Mouse (Mus musculus) erythroblast, embryonic 14.5 days (primary cell): ENCODE measurements around the gene Klf15. TPM values are rescaled to one million over a fixed set of nuclear protein-coding genes. Genes with fewer than 3 reads are reported as not detected.

Experiments
- H3K27me3 ChIP-seq: 2 replicates; pipeline ENCODE4 v1.6.1; 2012; ENCODE audit warnings: inconsistent platforms; ENCODE audit not compliant: control insufficient read depth
- H3K36me3 ChIP-seq: 2 replicates; pipeline ENCODE4 v1.6.1; 2012; ENCODE audit warnings: mild to moderate bottlenecking, inconsistent platforms; ENCODE audit not compliant: control insufficient read depth
- H3K4me1 ChIP-seq: 2 replicates; pipeline ENCODE4 v1.6.1; 2012; ENCODE audit warnings: inconsistent platforms; ENCODE audit not compliant: control insufficient read depth
- H3K4me3 ChIP-seq: replicated peaks from 2 replicates; pipeline ENCODE3; 2012; ENCODE audit warnings: moderate library complexity, mild to moderate bottlenecking, inconsistent platforms
- H3K9me3 ChIP-seq: 2 replicates; pipeline ENCODE4 v1.6.1; 2012; ENCODE audit warnings: low read length, inconsistent platforms, mixed read lengths; ENCODE audit not compliant: control insufficient read depth
- GATA1 ChIP-seq: IDR thresholded peaks from 2 replicates; pipeline ENCODE4 v1.6.1; 2012; ENCODE audit warnings: low read length, inconsistent platforms, mixed read lengths
- TAL1 ChIP-seq: IDR thresholded peaks from 3 replicates; pipeline ENCODE4 v1.6.1; 2012; ENCODE audit warnings: low read length, inconsistent platforms, mixed read lengths
- polyA plus RNA-seq: library from polyadenylated mRNA; stranded (reverse); fragments of >175 nt; gene quantifications from 2 replicates; pipeline ENCODE4 v1.2.3, GENCODE M21; 2012

The Klf15 gene
- polyA plus RNA-seq, 1 experiment: not detected

DNA sequence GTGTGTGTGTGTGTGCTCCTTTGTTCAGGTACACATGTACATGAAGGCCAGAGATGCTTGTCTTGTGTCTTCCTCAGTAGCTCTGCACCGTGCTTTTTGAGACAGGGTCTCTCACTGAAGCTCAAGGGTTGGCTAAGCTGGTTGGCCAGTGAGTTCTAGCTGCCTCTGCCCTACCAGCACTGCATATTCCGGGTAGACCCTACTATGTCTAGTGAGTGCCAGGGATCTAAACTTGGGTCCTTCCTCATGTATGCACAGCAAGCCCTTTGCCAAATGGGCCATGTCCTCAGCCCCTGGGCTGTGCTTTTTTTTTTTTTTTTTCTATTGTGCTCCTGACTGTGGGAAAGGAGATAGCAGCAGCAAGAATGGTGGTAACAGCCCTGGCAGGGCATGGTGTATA lies 7.9 kb downstream of the Klf15 start:
- TF ChIP-seq TAL1 (no peak), GATA1 (no peak)
- no peaks in the 10 kb centered on the region for H3K27me3 ChIP-seq

GRCm38 (mm10) chr6:90470947-90471541 lies 8.7 kb downstream of the Klf15 start:
- TF ChIP-seq TAL1: no peak
- no peak for TF ChIP-seq GATA1
- Histone ChIP-seq H3K9me3 (no peaks in the 10 kb centered on the region), H3K4me1 (no peaks in the 10 kb centered on the region), H3K4me3 (no peak overlapping the region), H3K27me3 (no peaks in the 10 kb centered on the region), H3K36me3 (peaks cover 16% of the 10 kb centered on the region; the same call in 1 of the 2 replicates)

More for the DNA sequence above, 7.9 kb downstream of the Klf15 start:
- H3K9me3 ChIP-seq: no peaks in the 10 kb centered on the region
- H3K36me3 ChIP-seq: peaks cover 16% of the 10 kb centered on the region; the same call in 1 of the 2 replicates
- no peaks in the 10 kb centered on the region for H3K4me1 ChIP-seq
- H3K4me3 ChIP-seq: no peak overlapping the region

DNA sequence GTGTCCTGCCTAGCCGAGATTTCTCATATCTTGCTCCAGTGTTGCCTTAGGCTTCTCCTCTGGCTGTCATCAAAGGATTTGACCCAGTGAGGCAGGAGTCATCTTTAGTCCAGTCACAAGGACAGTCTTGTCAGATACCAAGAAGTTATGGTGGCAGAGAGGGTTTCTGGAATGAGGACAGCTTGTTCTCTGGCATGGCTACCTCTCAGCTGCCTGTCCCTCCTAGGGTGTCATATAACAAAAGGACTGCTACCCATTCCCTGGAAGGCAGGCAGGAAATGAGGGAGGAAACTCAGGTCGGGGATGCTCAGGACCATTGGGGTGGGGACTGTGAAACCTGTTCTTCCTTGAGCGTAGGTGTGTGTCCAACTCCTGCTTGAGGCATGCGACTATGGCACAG lies 9.7 kb downstream of the Klf15 start:
- Histone ChIP-seq H3K36me3 (peaks cover 10% of the 10 kb centered on the region; the same call in 1 of the 2 replicates), H3K27me3 (no peaks in the 10 kb centered on the region), H3K9me3 (no peaks in the 10 kb centered on the region), H3K4me1 (no peaks in the 10 kb centered on the region), H3K4me3 (no peak overlapping the region)
- TF ChIP-seq GATA1 (no peak), TAL1 (no peak)

- no peak overlapping the region for H3K4me3 ChIP-seq
- H3K9me3 ChIP-seq: no peaks in the 10 kb centered on the region
- no peaks in the 10 kb centered on the region for H3K4me1 ChIP-seq
- no peaks in the 10 kb centered on the region for H3K27me3 ChIP-seq
- peaks cover 10% of the 10 kb centered on the region; the same call in 1 of the 2 replicates for H3K36me3 ChIP-seq
- TF ChIP-seq TAL1: no peak
- TF ChIP-seq GATA1: no peak
These were observed 10.3 kb downstream of the Klf15 start for GRCm38 (mm10) chr6:90472697-90473096.

GRCm38 (mm10) chr6:90473630-90474360 lies 11.4 kb downstream of the Klf15 start:
- Histone ChIP-seq H3K4me3 (no peak overlapping the region), H3K4me1 (no peaks in the 10 kb centered on the region), H3K9me3 (no peaks in the 10 kb centered on the region), H3K27me3 (no peaks in the 10 kb centered on the region), H3K36me3 (peaks cover 5% of the 10 kb centered on the region; the same call in 1 of the 2 replicates)
- TF ChIP-seq GATA1 (no peak), TAL1 (no peak)

- no peak for TF ChIP-seq TAL1
- no peak for TF ChIP-seq GATA1
- no peaks in the 10 kb centered on the region for H3K9me3 ChIP-seq
- H3K4me1 ChIP-seq: no peaks in the 10 kb centered on the region
- no peak overlapping the region for H3K4me3 ChIP-seq
- H3K36me3 ChIP-seq: peaks cover 5% of the 10 kb centered on the region; the same call in 1 of the 2 replicates
- H3K27me3 ChIP-seq: no peaks in the 10 kb centered on the region
These were observed 12.0 kb downstream of the Klf15 start for GRCm38 (mm10) chr6:90474361-90474750.

DNA sequence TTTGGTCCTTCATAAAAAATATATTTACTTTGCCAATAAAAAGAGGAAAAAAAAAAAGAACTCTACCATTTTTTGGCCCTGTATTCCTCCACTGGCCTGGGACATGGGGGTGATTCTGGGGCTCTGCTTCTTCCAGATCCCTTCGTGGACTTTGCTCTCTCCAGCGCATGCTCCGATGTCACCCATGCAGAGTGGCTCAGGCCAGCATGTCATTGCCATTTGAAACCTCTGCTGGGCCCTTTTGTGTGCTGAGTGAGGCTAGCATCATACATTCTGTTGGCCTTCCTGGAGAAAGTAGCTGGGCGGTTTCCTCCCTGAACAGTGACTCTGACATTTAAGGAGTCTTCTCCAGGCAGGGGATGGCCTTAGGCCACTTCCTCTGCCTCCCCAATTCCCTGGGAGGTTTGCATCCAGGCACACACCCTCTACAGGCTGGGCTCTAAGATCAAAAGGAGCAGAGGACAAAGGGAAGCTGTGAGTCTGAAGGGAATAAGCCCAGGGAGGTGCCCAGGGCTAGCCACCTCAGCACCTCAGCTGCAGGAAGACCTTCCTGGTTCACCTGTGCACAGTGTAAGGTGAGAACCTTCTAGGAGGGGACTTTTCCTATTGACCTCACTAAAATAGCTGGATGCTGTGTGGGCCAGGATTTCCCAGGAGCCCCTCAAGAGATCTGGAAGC lies 12.9 kb downstream of the Klf15 start:
- H3K27me3 ChIP-seq: no peaks in the 10 kb centered on the region
- TF ChIP-seq GATA1: no peak
- no peak for TF ChIP-seq TAL1
- H3K9me3 ChIP-seq: no peaks in the 10 kb centered on the region
- no peaks in the 10 kb centered on the region for H3K4me1 ChIP-seq
- H3K36me3 ChIP-seq: peaks cover 5% of the 10 kb centered on the region; the same call in 1 of the 2 replicates
- no peak overlapping the region for H3K4me3 ChIP-seq

GRCm38 (mm10) chr6:90475854-90476212 lies 13.5 kb downstream of the Klf15 start:
- no peak for TF ChIP-seq TAL1
- TF ChIP-seq GATA1: no peak
- Histone ChIP-seq H3K36me3 (peaks cover 5% of the 10 kb centered on the region; the same call in 1 of the 2 replicates), H3K9me3 (no peaks in the 10 kb centered on the region), H3K27me3 (no peaks in the 10 kb centered on the region), H3K4me1 (no peaks in the 10 kb centered on the region), H3K4me3 (no peak overlapping the region)

GRCm38 (mm10) chr6:90476941-90477518 lies 14.7 kb downstream of the Klf15 start:
- no peak for TF ChIP-seq TAL1
- TF ChIP-seq GATA1: no peak
- Histone ChIP-seq H3K4me3 (no peak overlapping the region), H3K9me3 (no peaks in the 10 kb centered on the region), H3K27me3 (no peaks in the 10 kb centered on the region), H3K4me1 (no peaks in the 10 kb centered on the region), H3K36me3 (peaks cover 4% of the 10 kb centered on the region; the same call in 1 of the 2 replicates)
